Mouse (Mus musculus) layer of hippocampus, adult 11-12 months (tissue): ENCODE measurements at regions not wholly inside any gene's neighbourhood (a gene's known extent, or its start where the extent isn't known, plus 50 kb on each side); places are given as distances from the start of the nearest gene placed in this dataset.

Experiments
- DNase-seq: peaks from one replicate; pipeline ENCODE4 v3.0.0; 2022; ENCODE audit warnings: low spot score

GRCm38 (mm10) chr2:123486681-123487080 lies 603.1 kb upstream of the Sema6d start:
- peak; percentile 44 for DNase-seq

- no peak for DNase-seq
These were observed 583.6 kb upstream of the Sema6d start for GRCm38 (mm10) chr2:123506162-123506561.

GRCm38 (mm10) chr2:123507095-123507494 lies 582.7 kb upstream of the Sema6d start:
- DNase-seq = no peak

- DNase-seq = no peak
These were observed 560.9 kb upstream of the Sema6d start for GRCm38 (mm10) chr2:123528915-123529314.

GRCm38 (mm10) chr2:123532946-123533791 lies 556.6 kb upstream of the Sema6d start:
- DNase-seq = peak; percentile 15

GRCm38 (mm10) chr2:123551249-123551850 lies 538.4 kb upstream of the Sema6d start:
- no peak for DNase-seq

- no peak for DNase-seq
These were observed 531.6 kb upstream of the Sema6d start for GRCm38 (mm10) chr2:123558123-123558650.
